Mouse (Mus musculus) CH12.LX (cell line): ENCODE measurements around the gene Wdfy3. TPM values are rescaled to one million over a fixed set of nuclear protein-coding genes. Genes with fewer than 3 reads are reported as not detected.

Experiments used
- DNase-seq: peaks from one replicate; pipeline ENCODE4 v3.0.0-alpha.2; 2013; ENCODE audit errors: extremely low read depth
- H3K27ac ChIP-seq: 2 replicates; pipeline ENCODE4 v1.5.1; 2012; ENCODE audit warnings: low read depth, mild to moderate bottlenecking, control low read depth, moderate library complexity; ENCODE audit not compliant: insufficient read depth
- H3K27me3 ChIP-seq: replicated peaks from 2 replicates; pipeline ENCODE3; 2012; ENCODE audit warnings: inconsistent platforms
- H3K36me3 ChIP-seq, 2 experiments: replicated peaks in 1 of 2; 2 replicates each; pipeline versions ENCODE3 to v1.6.1; 2012; ENCODE audit warnings: inconsistent platforms in 1 of 2, low read length in 1 of 2, mild to moderate bottlenecking in 1 of 2, mixed read lengths in 1 of 2, moderate library complexity in 1 of 2; ENCODE audit not compliant: control insufficient read depth in 1 of 2, insufficient read depth in 1 of 2
- H3K4me1 ChIP-seq, 2 experiments: 2 replicates each; pipeline ENCODE4 v1.6.1; 2012; ENCODE audit warnings: inconsistent platforms in 1 of 2, moderate library complexity in 1 of 2; ENCODE audit not compliant: insufficient read depth in 2 of 2, control insufficient read depth in 1 of 2
- H3K4me2 ChIP-seq: 2 replicates; pipeline ENCODE4 v1.6.1; 2012; ENCODE audit warnings: low read depth, mild to moderate bottlenecking, control low read depth; ENCODE audit not compliant: poor library complexity, insufficient read depth, severe bottlenecking
- H3K4me3 ChIP-seq, 3 experiments: fragments of 150-350 bp in 1 of 3; sonication (generic) in 1 of 3; replicated peaks in 1 of 3; 2 replicates each; pipeline versions ENCODE3 to v1.5.1; 2011 to 2012; ENCODE audit warnings: low read depth in 2 of 3, low read length in 2 of 3, mild to moderate bottlenecking in 2 of 3, moderate library complexity in 2 of 3, control low read depth in 1 of 3, improper control_type of control experiment in 1 of 3, inconsistent platforms in 1 of 3, mixed read lengths in 1 of 3; ENCODE audit not compliant: poor library complexity in 1 of 3
- H3K79me2 ChIP-seq: replicated peaks from 2 replicates; pipeline ENCODE4 v1.6.1; 2012; ENCODE audit warnings: mild to moderate bottlenecking, moderate library complexity; ENCODE audit not compliant: control insufficient read depth, poor library complexity, insufficient read depth, severe bottlenecking; ENCODE audit errors: extremely low read depth
- H3K9ac ChIP-seq: 2 replicates; pipeline ENCODE4 v1.6.1; 2012; ENCODE audit warnings: low read depth, mild to moderate bottlenecking, control low read depth, moderate library complexity; ENCODE audit not compliant: insufficient read depth
- H3K9me3 ChIP-seq: replicated peaks from 2 replicates; pipeline ENCODE3; 2012; ENCODE audit warnings: low read length, inconsistent platforms, mixed read lengths
- CHD1 ChIP-seq: IDR thresholded peaks from 2 replicates; pipeline ENCODE4 v1.6.1; 2012; ENCODE audit warnings: low read depth, low read length, improper control_type of control experiment, inconsistent platforms
- CTCF ChIP-seq, 2 experiments: IDR thresholded peaks in 1 of 2; conservative IDR thresholded peaks in 1 of 2; 2 replicates each; pipeline ENCODE4 v1.5.1; 2011 to 2012; ENCODE audit warnings: low read depth in 2 of 2, low read length in 2 of 2, improper control_type of control experiment in 1 of 2, inconsistent platforms in 1 of 2, mild to moderate bottlenecking in 1 of 2, moderate library complexity in 1 of 2
- ETS1 ChIP-seq: conservative IDR thresholded peaks from 2 replicates; pipeline ENCODE4 v1.6.1; 2012; ENCODE audit warnings: low read depth, mild to moderate bottlenecking, inconsistent platforms, low read length, improper control_type of control experiment, moderate library complexity
- JUN ChIP-seq: IDR thresholded peaks from 2 replicates; pipeline ENCODE4 v1.6.1; 2011; ENCODE audit warnings: low read depth, mild to moderate bottlenecking, low read length, improper control_type of control experiment, moderate library complexity; ENCODE audit not compliant: insufficient read depth
- MAFK ChIP-seq: IDR thresholded peaks from 2 replicates; pipeline ENCODE4 v1.6.1; 2011; ENCODE audit warnings: low read length, improper control_type of control experiment; ENCODE audit not compliant: insufficient replicate concordance
- MAX ChIP-seq: IDR thresholded peaks from 2 replicates; pipeline ENCODE4 v1.6.1; 2011; ENCODE audit warnings: low read length, improper control_type of control experiment
- MAZ ChIP-seq: IDR thresholded peaks from 2 replicates; pipeline ENCODE4 v1.6.1; 2012; ENCODE audit warnings: low read depth, mild to moderate bottlenecking, inconsistent platforms, low read length, improper control_type of control experiment, moderate library complexity
- MEF2A ChIP-seq: IDR thresholded peaks from 2 replicates; pipeline ENCODE4 v1.6.1; 2014; ENCODE audit warnings: low read depth, mild to moderate bottlenecking, inconsistent platforms, low read length, improper control_type of control experiment, borderline replicate concordance
- MYC ChIP-seq: IDR thresholded peaks from 2 replicates; pipeline ENCODE4 v1.6.1; 2011; ENCODE audit warnings: low read depth, mild to moderate bottlenecking, improper control_type of control experiment, low read length
- NRF1 ChIP-seq: IDR thresholded peaks from 2 replicates; pipeline ENCODE4 v1.6.1; 2014; ENCODE audit warnings: low read depth, mild to moderate bottlenecking, inconsistent platforms, low read length, improper control_type of control experiment, moderate library complexity
- PAX5 ChIP-seq: IDR thresholded peaks from 2 replicates; pipeline ENCODE4 v1.6.1; 2012; ENCODE audit warnings: low read length, inconsistent platforms, mixed read lengths
- POLR2AphosphoS2 ChIP-seq: IDR thresholded peaks from 2 replicates; pipeline ENCODE4 v1.6.1; 2011; ENCODE audit warnings: low read depth, low read length, improper control_type of control experiment
- RCOR1 ChIP-seq: conservative IDR thresholded peaks from 2 replicates; pipeline ENCODE4 v1.6.1; 2012; ENCODE audit warnings: low read depth, mild to moderate bottlenecking, inconsistent platforms, low read length, improper control_type of control experiment
- TBP ChIP-seq: conservative IDR thresholded peaks from 2 replicates; pipeline ENCODE4 v1.6.1; 2011; ENCODE audit warnings: low read depth, low read length, improper control_type of control experiment
- TCF12 ChIP-seq: IDR thresholded peaks from 2 replicates; pipeline ENCODE4 v1.6.1; 2014; ENCODE audit warnings: low read depth, mild to moderate bottlenecking, inconsistent platforms, low read length, improper control_type of control experiment
- USF2 ChIP-seq: conservative IDR thresholded peaks from 2 replicates; pipeline ENCODE4 v1.6.1; 2011; ENCODE audit warnings: low read depth, low read length, improper control_type of control experiment
- ZKSCAN1 ChIP-seq: IDR thresholded peaks from 2 replicates; pipeline ENCODE4 v1.6.1; 2012; ENCODE audit warnings: low read depth, inconsistent platforms, low read length, improper control_type of control experiment, borderline replicate concordance
- ZMIZ1 ChIP-seq: IDR thresholded peaks from 2 replicates; pipeline ENCODE4 v1.6.1; 2012; ENCODE audit warnings: low read depth, mild to moderate bottlenecking, inconsistent platforms, low read length, improper control_type of control experiment
- ZNF384 ChIP-seq: IDR thresholded peaks from 2 replicates; pipeline ENCODE4 v1.6.1; 2012; ENCODE audit warnings: low read depth, low read length, improper control_type of control experiment, inconsistent platforms
- dilution Hi-C: fragments of 300-500 bp; cut with MboI; formaldehyde crosslinking; loops from 2 replicates; pipeline ENCODE4 v1.14.3; 2020; ENCODE audit warnings: low sequenced_read_pairs; ENCODE audit not compliant: extremely low pct_unique_long_range_greater_than_20kb, extremely low pct_ligation_motif_present
- in situ Hi-C: fragments of 300-500 bp; cut with MboI; formaldehyde crosslinking; loops from 3 replicates; pipeline ENCODE4 v1.14.3; 2019; ENCODE audit warnings: low sequenced_read_pairs, low pct_ligation_motif_present, low pct_unique_long_range_greater_than_20kb, mixed read lengths
- polyA plus RNA-seq: library from polyadenylated mRNA; unstranded; fragments of >175 nt; gene quantifications from 2 replicates; pipeline ENCODE4 v1.2.1, GENCODE M21; 2012; ENCODE audit warnings: low read depth; ENCODE audit not compliant: insufficient read length
- total RNA-seq, 2 experiments: library from RNA; depleted of rRNA; stranded (reverse); fragments of 300-350 nt in 1 of 2; fragments of >200 nt in 1 of 2; gene quantifications; 2 replicates each; pipeline ENCODE4 v1.2.3; 2012 to 2014

The Wdfy3 gene
- total and polyA plus RNA-seq, 3 experiments: not detected

DNA sequence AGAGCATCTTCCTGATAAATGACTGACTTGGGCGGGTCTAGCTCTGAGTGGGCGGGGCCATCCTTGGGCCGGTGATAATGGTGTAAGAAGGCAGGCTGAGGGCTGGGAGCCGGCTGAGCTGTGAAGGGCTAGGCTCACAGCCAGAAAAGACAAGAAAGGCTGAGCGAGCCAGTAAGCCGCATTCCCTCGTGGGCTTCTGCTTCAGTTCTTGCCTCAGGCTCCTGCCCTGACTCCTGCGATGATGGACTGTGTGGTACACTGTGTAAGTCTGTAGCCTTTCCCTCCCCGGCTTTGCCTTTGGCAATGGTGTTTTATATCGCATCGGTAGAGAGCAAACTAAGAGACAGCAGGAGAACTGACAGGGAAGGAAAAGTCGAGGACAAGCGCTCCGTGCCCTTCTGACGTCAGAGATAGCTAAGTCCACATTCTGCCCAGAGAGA lies 243.2 kb downstream of the Wdfy3 start:
- Histone ChIP-seq H3K36me3 (no peaks in the 10 kb centered on the region), H3K79me2 (no peaks in the 10 kb centered on the region), H3K27me3 (no peaks in the 10 kb centered on the region), H3K4me3 (peak overlapping the region in 1 of 3 experiments; percentile 17), H3K9me3 (peaks cover 91% of the 10 kb centered on the region), H3K4me2 (no peak overlapping the region), H3K4me1 (no peaks in the 10 kb centered on the region)
- no peak for DNase-seq
- in situ Hi-C loops (no loop called here), dilution Hi-C loops (no loop called here)
- TF ChIP-seq MAX: no peak
- no peak for TF ChIP-seq POLR2AphosphoS2
- no peak for TF ChIP-seq JUN
- TF ChIP-seq ETS1: no peak
- TF ChIP-seq, all 38 proteins: peak for 0
- Histone ChIP-seq H3K27ac (no peak overlapping the region), H3K9ac (no peak overlapping the region)

DNA sequence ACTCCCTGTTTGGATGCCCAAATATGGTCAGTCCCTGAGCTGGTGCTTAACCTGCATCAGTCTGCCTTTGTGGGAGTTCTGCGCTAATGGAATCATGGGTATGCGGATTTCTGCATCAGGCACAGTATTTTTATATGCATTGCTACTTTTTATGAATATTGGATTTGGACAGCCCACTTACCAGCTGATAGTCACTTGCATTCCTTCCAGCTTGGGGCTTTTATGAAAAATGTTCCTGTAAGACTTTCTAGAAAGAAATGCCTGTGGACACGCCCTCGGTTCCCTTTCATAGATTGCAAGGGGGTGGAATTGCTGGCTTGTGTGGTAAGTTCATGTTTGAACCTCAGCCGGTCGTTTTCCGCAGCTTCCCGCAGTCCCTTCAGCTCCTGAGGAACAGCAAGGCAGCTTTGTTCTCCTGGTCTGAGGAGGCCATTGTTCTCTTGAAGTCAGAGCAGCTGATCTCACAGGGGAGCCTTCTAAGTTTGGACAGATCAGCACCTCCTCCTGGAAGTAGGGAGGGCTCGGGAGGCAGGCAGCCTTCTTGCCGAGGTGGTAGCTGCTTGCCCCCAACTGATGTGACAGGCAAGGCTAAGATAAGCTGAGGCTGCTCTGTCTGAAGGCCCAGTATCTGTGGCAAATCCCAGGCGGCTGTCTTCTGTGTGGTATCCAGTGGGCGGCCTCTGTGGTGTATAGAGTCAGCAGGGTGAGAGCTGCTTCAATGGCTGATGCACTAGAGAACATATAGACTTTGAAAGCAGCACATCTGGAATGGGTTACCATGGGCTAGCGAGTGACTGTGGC lies 244.4 kb downstream of the Wdfy3 start:
- no peak for DNase-seq
- no peak overlapping the region for H3K9ac ChIP-seq
- H3K27ac ChIP-seq: no peak overlapping the region
- dilution Hi-C loops: no loop called here
- no peak overlapping the region for H3K4me2 ChIP-seq
- H3K79me2 ChIP-seq: no peaks in the 10 kb centered on the region
- no peak overlapping the region for H3K4me3 ChIP-seq
- no peaks in the 10 kb centered on the region for H3K27me3 ChIP-seq
- H3K4me1 ChIP-seq: no peaks in the 10 kb centered on the region
- peaks cover 95% of the 10 kb centered on the region for H3K9me3 ChIP-seq
- TF ChIP-seq ZNF384 (no peak), TBP (no peak), USF2 (no peak)
- no peaks in the 10 kb centered on the region for H3K36me3 ChIP-seq
- in situ Hi-C loops: no loop called here

- Histone ChIP-seq H3K79me2 (no peaks in the 10 kb centered on the region), H3K4me3 (no peak overlapping the region), H3K27ac (no peak overlapping the region), H3K27me3 (no peaks in the 10 kb centered on the region), H3K9ac (no peak overlapping the region), H3K36me3 (no peaks in the 10 kb centered on the region), H3K9me3 (peaks cover 91% of the 10 kb centered on the region), H3K4me1 (no peaks in the 10 kb centered on the region), H3K4me2 (no peak overlapping the region)
- TF ChIP-seq RCOR1 (no peak), MAZ (no peak), MAX (no peak), ZMIZ1 (no peak), MAFK (no peak), USF2 (no peak), JUN (no peak), PAX5 (no peak), ZKSCAN1 (no peak), CTCF (conservative IDR thresholded peaks at IDR 0.05 in 1 of 2, IDR thresholded peaks at IDR 0.05 in 1 of 2; ENCODE audit: low read depth in 2 of 2, low read length in 2 of 2) (no peak), NRF1 (no peak), MEF2A (no peak), CHD1 (no peak), TCF12 (no peak), TBP (no peak), MYC (no peak)
- dilution Hi-C loops (no loop called here), in situ Hi-C loops (no loop called here)
- no peak for DNase-seq
Observed at GRCm38 (mm10) chr5:101822311-101822670, 247.4 kb downstream of the Wdfy3 start.
